Mouse (Mus musculus): ENCODE measurements at regions not wholly inside any gene's neighbourhood (a gene's known extent, or its start where the extent isn't known, plus 50 kb on each side); places are given as distances from the start of the nearest gene placed in this dataset.

GRCm38 (mm10) chr12:17113465-17114177, 63.1 kb downstream of the Kcnf1 start:
- DNase-seq (ENCODE audit: low spot score in 2 of 2): no peak
- intact Hi-C loops (cut with DNase I): no loop called here

- intact Hi-C loops (cut with DNase I): no loop called here
- no peak for DNase-seq (ENCODE audit: low spot score in 2 of 2)
Measured at GRCm38 (mm10) chr12:17112781-17113464, 63.8 kb downstream of the Kcnf1 start.

- no peak for DNase-seq (ENCODE audit: low spot score in 2 of 2)
- intact Hi-C loops (cut with DNase I): no loop called here
Measured at GRCm38 (mm10) chr12:17106220-17106619, 70.5 kb downstream of the Kcnf1 start.

- intact Hi-C loops (cut with DNase I): no loop called here
- DNase-seq (ENCODE audit: low spot score in 2 of 2): no peak
Measured at GRCm38 (mm10) chr12:17105057-17105712, 71.5 kb downstream of the Kcnf1 start.

GRCm38 (mm10) chr12:17101842-17102241, 74.8 kb downstream of the Kcnf1 start:
- peak in 1 of 2 experiments; percentile 65 for DNase-seq (ENCODE audit: low spot score in 2 of 2)
- intact Hi-C loops (cut with DNase I): no loop called here

- DNase-seq (ENCODE audit: low spot score in 2 of 2): peak; percentile 54 to 60
- intact Hi-C loops (cut with DNase I): no loop called here
Measured at GRCm38 (mm10) chr12:17097800-17098271, 78.9 kb downstream of the Kcnf1 start.

GRCm38 (mm10) chr12:17094758-17095157, 81.9 kb downstream of the Kcnf1 start:
- no peak for DNase-seq (ENCODE audit: low spot score in 2 of 2)
- intact Hi-C loops (cut with DNase I): no loop called here

GRCm38 (mm10) chr12:17093772-17094171, 82.2 kb upstream of the 2410004P03Rik start:
- no peak for DNase-seq (ENCODE audit: low spot score in 2 of 2)
- intact Hi-C loops (cut with DNase I): no loop called here

- DNase-seq (ENCODE audit: low spot score in 2 of 2): peak in 1 of 2 experiments; percentile 29
- intact Hi-C loops (cut with DNase I): no loop called here
Measured at GRCm38 (mm10) chr12:17091058-17091457, 79.5 kb upstream of the 2410004P03Rik start.

GRCm38 (mm10) chr12:17089710-17090339, 78.3 kb upstream of the 2410004P03Rik start:
- intact Hi-C loops (cut with DNase I): loop anchor here (5.0 kb wide), 1 partner anchor 53 kb away; no protein-coding TSS in a partner anchor
- DNase-seq (ENCODE audit: low spot score in 2 of 2): peak in 1 of 2 experiments; percentile 24

- no peak for DNase-seq (ENCODE audit: low spot score in 2 of 2)
- intact Hi-C loops (cut with DNase I): loop anchor here (5.0 kb wide), 1 partner anchor 50 kb away; no protein-coding TSS in a partner anchor
Measured at GRCm38 (mm10) chr12:17087388-17087787, 75.9 kb upstream of the 2410004P03Rik start.

GRCm38 (mm10) chr12:17085209-17085574, 73.7 kb upstream of the 2410004P03Rik start:
- DNase-seq (ENCODE audit: low spot score in 2 of 2): no peak
- intact Hi-C loops (cut with DNase I): loop anchor here (5.0 kb wide), 1 partner anchor 48 kb away; no protein-coding TSS in a partner anchor

GRCm38 (mm10) chr12:17084499-17085208, 73.1 kb upstream of the 2410004P03Rik start:
- intact Hi-C loops (cut with DNase I): loop anchor here (5.0 kb wide), 1 partner anchor 47 kb away; no protein-coding TSS in a partner anchor
- DNase-seq (ENCODE audit: low spot score in 2 of 2): peak; percentile 83 to 88

GRCm38 (mm10) chr12:17071691-17072454, 60.3 kb upstream of the 2410004P03Rik start:
- intact Hi-C loops (cut with DNase I): no loop called here
- no peak for DNase-seq (ENCODE audit: low spot score in 2 of 2)

- DNase-seq (ENCODE audit: low spot score in 2 of 2): peak; percentile 76 to 91
- intact Hi-C loops (cut with DNase I): no loop called here
Measured at GRCm38 (mm10) chr12:17069808-17070207, 58.3 kb upstream of the 2410004P03Rik start.

GRCm38 (mm10) chr12:17069161-17069560, 57.6 kb upstream of the 2410004P03Rik start:
- intact Hi-C loops (cut with DNase I): no loop called here
- DNase-seq (ENCODE audit: low spot score in 2 of 2): no peak

GRCm38 (mm10) chr12:17063920-17064319, 52.4 kb upstream of the 2410004P03Rik start:
- intact Hi-C loops (cut with DNase I): no loop called here

More at GRCm38 (mm10) chr12:17063920-17064319, 52.4 kb upstream of the 2410004P03Rik start:
- peak in 1 of 2 experiments; percentile 41 for DNase-seq (ENCODE audit: low spot score in 2 of 2)

All from left cerebral cortex, postnatal 14 days (tissue).